Mouse (Mus musculus) kidney, adult 10 weeks (tissue): ENCODE data around the gene Tgfb1i1. TPM values are rescaled to one million over a fixed set of nuclear protein-coding genes. Genes with fewer than 3 reads are reported as not detected.

Experiments
- polyA plus RNA-seq: library from polyadenylated mRNA; stranded (reverse); fragments of 350-450 nt; fragmentation: Illumina TruSeq; extraction: RNeasy Lipid Tissue Mini Kit (QIAGEN cat#74804); gene quantifications from one replicate; pipeline ENCODE4 v1.2.3, GENCODE M21; 2014; ENCODE audit warnings: low read depth, low replicate concordance

Tgfb1i1 gene
- 1.3 TPM for polyA plus RNA-seq

GRCm38 (mm10) chr7:128246496-128247391, at the start of gene Tgfb1i1:
Tgfb1i1 (plus strand) TSS chr7:128246812.

GRCm38 (mm10) chr7:128206152-128206551, 40.5 kb upstream of the Tgfb1i1 start, which contains the start of gene Cox6a2:
Cox6a2 (minus strand) TSS chr7:128206387.

DNA sequence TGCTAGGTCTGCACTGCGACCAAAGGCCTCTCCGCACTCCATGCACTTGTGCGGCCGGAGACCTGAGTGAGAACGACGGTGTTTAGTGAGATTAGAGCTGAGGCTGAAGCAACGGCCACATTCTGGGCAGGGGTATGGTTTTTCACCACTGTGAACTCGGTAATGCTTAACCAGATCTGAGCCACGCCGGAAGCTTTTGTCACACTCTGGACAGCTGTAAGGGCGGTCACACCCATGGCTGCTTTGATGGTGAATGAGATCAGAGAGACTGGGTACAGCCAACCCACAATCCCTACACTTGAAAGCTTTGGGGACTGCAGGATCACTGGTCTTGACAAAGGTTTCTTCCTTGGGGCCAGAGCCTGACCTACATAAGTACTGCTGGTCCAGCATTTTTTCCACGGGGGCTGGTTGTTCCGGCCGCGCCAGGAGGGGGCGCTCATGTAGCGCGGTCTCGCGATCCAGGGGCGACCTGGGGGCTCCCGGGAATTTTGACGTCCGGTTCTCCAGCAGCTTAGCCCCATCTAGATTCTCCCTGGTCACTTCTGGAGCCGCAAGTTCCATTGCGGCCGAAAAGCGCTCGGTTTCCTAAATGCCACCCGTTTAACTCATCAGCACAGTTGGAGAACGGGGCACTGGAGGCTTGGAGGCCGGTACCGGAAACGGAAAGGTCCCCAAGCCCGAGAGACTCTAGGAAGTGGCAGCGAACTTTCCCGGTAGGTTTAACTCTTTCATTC, 9.6 kb upstream of the Tgfb1i1 start, which contains the start of gene Armc5:
Armc5 (plus strand) TSS at position 487 of the 737 bp plus-strand sequence.

GRCm38 (mm10) chr7:128237927-128238778, 8.5 kb upstream of the Tgfb1i1 start, which contains the start of gene 9130023H24Rik:
9130023H24Rik (minus strand) TSS chr7:128238031.

GRCm38 (mm10) chr7:128265411-128265810, 18.8 kb downstream of the Tgfb1i1 start, which contains the start of gene Slc5a2:
Slc5a2 (plus strand) TSS chr7:128265657.

DNA sequence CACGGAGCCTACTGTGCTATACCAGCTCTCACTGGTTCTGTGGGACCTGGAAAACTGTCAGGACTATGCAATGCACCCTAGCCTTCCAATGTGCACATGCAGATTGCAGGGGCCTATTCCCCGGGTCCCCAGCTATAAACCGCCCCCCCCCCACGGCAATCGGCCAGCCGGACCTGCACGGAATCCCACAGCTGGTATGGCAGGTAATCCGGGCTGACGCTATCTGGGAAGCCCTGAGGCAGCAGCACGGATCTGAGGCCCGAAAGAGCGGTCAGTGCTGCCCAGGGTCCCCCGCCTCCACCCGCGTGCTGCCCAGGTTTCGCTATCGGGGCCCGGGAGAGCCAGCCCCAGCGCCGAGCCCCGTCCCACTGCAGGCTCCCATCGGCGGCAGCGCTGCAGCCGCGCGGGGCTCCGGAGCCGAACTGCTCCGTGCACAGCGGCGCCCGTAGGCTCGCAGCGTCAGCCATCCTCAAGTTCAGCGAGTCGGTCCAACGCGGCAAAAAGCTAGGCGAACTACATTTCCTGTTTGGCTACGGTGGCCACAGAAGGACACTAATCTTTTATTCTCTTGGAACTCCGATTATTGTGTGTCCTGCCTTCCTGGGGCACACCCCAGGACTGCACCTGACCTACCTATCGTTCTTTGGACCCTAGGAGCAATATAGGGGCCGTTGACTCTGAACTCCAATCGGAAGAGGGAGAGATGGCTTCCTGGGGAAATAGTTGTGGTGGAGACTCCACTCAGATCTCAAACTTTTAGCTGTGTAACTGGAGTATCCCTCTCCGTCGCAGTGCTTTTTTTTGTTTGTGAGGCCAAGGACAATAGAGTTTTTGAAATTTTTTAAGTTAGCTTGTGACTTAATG, 51.2 kb downstream of the Tgfb1i1 start, which contains the start of gene BC017158:
BC017158 (minus strand) TSS at position 554 of the 864 bp plus-strand sequence.

Other genes starting within 250 kb of the Tgfb1i1 start
- not detected for gene Trim72, start 242.9 kb upstream of the Tgfb1i1 start, polyA plus RNA-seq
- gene Itgam, start 184.2 kb upstream of the Tgfb1i1 start, polyA plus RNA-seq = 0.69 TPM
- not detected for gene Gm49368, start 184.1 kb upstream of the Tgfb1i1 start, polyA plus RNA-seq
- 0.93 TPM for gene Itgax, start 117.3 kb upstream of the Tgfb1i1 start, polyA plus RNA-seq
- not detected for gene Itgad, start 92.4 kb upstream of the Tgfb1i1 start, polyA plus RNA-seq
- not detected for gene Cox6a2, start 40.4 kb upstream of the Tgfb1i1 start, polyA plus RNA-seq
- 1.2 TPM for gene Armc5, start 9.5 kb upstream of the Tgfb1i1 start, polyA plus RNA-seq
- gene 9130023H24Rik, start 8.8 kb upstream of the Tgfb1i1 start, polyA plus RNA-seq = 7.5 TPM
- 27.4 TPM for gene Slc5a2, start 18.8 kb downstream of the Tgfb1i1 start, polyA plus RNA-seq
- gene BC017158, start 51.4 kb downstream of the Tgfb1i1 start, polyA plus RNA-seq = 4.4 TPM
- gene Rgs10, start 171.9 kb downstream of the Tgfb1i1 start, polyA plus RNA-seq = 4.5 TPM
- 100 TPM for gene Tial1, start 214.9 kb downstream of the Tgfb1i1 start, polyA plus RNA-seq